28 mouse cellular contexts compared by ENCODE assay signal in genomic region chr10:41042272-41042671, GRCm38 (mm10). TPM values are rescaled to one million over a fixed set of nuclear protein-coding genes. Genes with fewer than 3 reads are reported as not detected.
DNase-seq lines count a peak whose midpoint lies in the region; ATAC-seq lines count a peak whose summit lies in the region.
"Had no signal": no experiment of that assay in that cellular context is flagged by ENCODE, and none has a peak within 500 bp of the region (broad histone marks: within the 10 kb centered on the region; RNA-seq: fewer than 3 reads in every experiment).

No protein-coding gene starts in this region.

- H3K36me3 ChIP-seq in embryonic facial prominence, embryonic 11.5 days (replicated peaks; ENCODE audit: control insufficient read depth, insufficient read depth, low read depth, low read length) = no peaks in the 10 kb centered on the region
- H3K36me3 ChIP-seq in embryonic facial prominence, embryonic 10.5 days (replicated peaks) = no peaks in the 10 kb centered on the region
- H3K36me3 ChIP-seq in midbrain, embryonic 15.5 days (replicated peaks) = no peaks in the 10 kb centered on the region
- H3K36me3 ChIP-seq in kidney, embryonic 15.5 days = no peaks in the 10 kb centered on the region

- H3K27me3 ChIP-seq in embryonic facial prominence, embryonic 11.5 days (ENCODE audit: control insufficient read depth, insufficient read depth, low read length) = no peaks in the 10 kb centered on the region
- no peaks in the 10 kb centered on the region for H3K27me3 ChIP-seq in embryonic facial prominence, embryonic 10.5 days (replicated peaks; ENCODE audit: low read depth, poor library complexity, severe bottlenecking)
- H3K27me3 ChIP-seq in midbrain, embryonic 15.5 days (replicated peaks) = no peaks in the 10 kb centered on the region
- no peaks in the 10 kb centered on the region for H3K27me3 ChIP-seq in kidney, embryonic 15.5 days

- no peak for ATAC-seq in embryonic facial prominence, embryonic 11.5 days (replicated peaks; ENCODE audit: insufficient number of reproducible peaks, low FRiP score, low TSS enrichment, low read depth)
- no peak for ATAC-seq in midbrain, embryonic 15.5 days (replicated peaks)
- no peak for ATAC-seq in kidney, embryonic 15.5 days (replicated peaks; ENCODE audit: low FRiP score)
- ATAC-seq: Patski had no signal

- H3K4me3 ChIP-seq in embryonic facial prominence, embryonic 11.5 days (ENCODE audit: low read depth, low read length) = no peak overlapping the region
- no peak overlapping the region for H3K4me3 ChIP-seq in embryonic facial prominence, embryonic 10.5 days
- no peak overlapping the region for H3K4me3 ChIP-seq in midbrain, embryonic 15.5 days
- H3K4me3 ChIP-seq in kidney, embryonic 15.5 days (replicated peaks) = no peak overlapping the region
- H3K4me3 ChIP-seq: myocyte had no signal

- no peak overlapping the region for H3K4me2 ChIP-seq in embryonic facial prominence, embryonic 11.5 days (ENCODE audit: low read depth, low read length)
- H3K4me2 ChIP-seq in midbrain, embryonic 15.5 days = peak overlapping the region; percentile 3; the same call in 1 of the 2 replicates
- no peak overlapping the region for H3K4me2 ChIP-seq in kidney, embryonic 15.5 days
- H3K4me2 ChIP-seq: liver, embryonic 11.5 days had no signal

- no peak overlapping the region for H3K9ac ChIP-seq in embryonic facial prominence, embryonic 11.5 days (replicated peaks; ENCODE audit: low read length)
- no peak overlapping the region for H3K9ac ChIP-seq in midbrain, embryonic 15.5 days
- no peak overlapping the region for H3K9ac ChIP-seq in kidney, embryonic 15.5 days

- no peaks in the 10 kb centered on the region for H3K9me3 ChIP-seq in embryonic facial prominence, embryonic 11.5 days (replicated peaks; ENCODE audit: control insufficient read depth, low read length)
- H3K9me3 ChIP-seq in embryonic facial prominence, embryonic 10.5 days = no peaks in the 10 kb centered on the region
- no peaks in the 10 kb centered on the region for H3K9me3 ChIP-seq in midbrain, embryonic 15.5 days
- no peaks in the 10 kb centered on the region for H3K9me3 ChIP-seq in kidney, embryonic 15.5 days (replicated peaks)

- WGBS in embryonic facial prominence, embryonic 11.5 days = 45% methylated on average over 11 of the region's 11 CpGs
- 53% methylated on average over 11 of the region's 11 CpGs for WGBS in embryonic facial prominence, embryonic 10.5 days
- 16% methylated on average over 11 of the region's 11 CpGs for WGBS in midbrain, embryonic 15.5 days
- WGBS in kidney, embryonic 15.5 days = 63% methylated on average over 11 of the region's 11 CpGs

- no peak overlapping the region for H3K27ac ChIP-seq in embryonic facial prominence, embryonic 11.5 days (replicated peaks; ENCODE audit: low read depth, low read length)
- no peak overlapping the region for H3K27ac ChIP-seq in embryonic facial prominence, embryonic 10.5 days (replicated peaks)
- no peak overlapping the region for H3K27ac ChIP-seq in midbrain, embryonic 15.5 days
- no peak overlapping the region for H3K27ac ChIP-seq in kidney, embryonic 15.5 days
- H3K27ac ChIP-seq: stomach, postnatal 0 days had no signal

- DNase-seq in embryonic facial prominence, embryonic 11.5 days (ENCODE audit: low spot score) = peak; percentile 9
- DNase-seq in embryonic facial prominence, embryonic 10.5 days (ENCODE audit: low spot score) = no peak
- DNase-seq in layer of hippocampus, adult 18-20 months (ENCODE audit: low spot score in 2 of 2) = peak; percentile 3 to 30
- no peak for DNase-seq in layer of hippocampus, postnatal 25 days (ENCODE audit: extremely low spot score in 1 of 2, low spot score in 1 of 2)
- DNase-seq in Muller cell, postnatal 12 days (ENCODE audit: inconsistent ontology term) = peak; percentile 34
- no peak for DNase-seq in cerebellum, adult 9-11 months
- DNase-seq: adrenal gland, adult 8-10 months; cerebellum, adult 11-12 months; cerebellum, postnatal 25 days; embryo, embryonic 11 days; heart, adult 18-20 months; heart, postnatal 4 days; kidney, adult 2 months; kidney, postnatal 14 days; lung, adult 2 months; lung, postnatal 36 days; right cerebral cortex, postnatal 4 days; thymus, postnatal 14 days had no signal

- H3K4me1 ChIP-seq in embryonic facial prominence, embryonic 11.5 days (ENCODE audit: control insufficient read depth, insufficient read depth, low read length) = no peaks in the 10 kb centered on the region
- H3K4me1 ChIP-seq in embryonic facial prominence, embryonic 10.5 days = peaks cover 6% of the 10 kb centered on the region; the same call in 1 of the 2 replicates
- peaks cover 23% of the 10 kb centered on the region for H3K4me1 ChIP-seq in midbrain, embryonic 15.5 days
- H3K4me1 ChIP-seq in kidney, embryonic 15.5 days = no peaks in the 10 kb centered on the region

RNA-seq across cellular contexts. Expression of gene Gpr6, which starts 29.8 kb away (rescaled TPM):
- not detected in 2 replicates for polyA plus RNA-seq in embryonic facial prominence, embryonic 11.5 days (2014; fragmentation: Nextera tagmentation; extraction: Ambion mirVana)
- polyA plus RNA-seq in embryonic facial prominence, embryonic 10.5 days (2016; fragmentation: Nextera tagmentation; extraction: Ambion mirVana) = not detected in 2 replicates
- 1 to 10 TPM in 1 of 2 experiments, under 1 TPM in 1; 0.53 to 1.1 TPM for total RNA-seq in layer of hippocampus, adult 18-20 months (2021)
- 1 to 10 TPM; 1.4 to 1.6 TPM for total RNA-seq in layer of hippocampus, postnatal 25 days (2021)
- polyA plus RNA-seq in midbrain, embryonic 15.5 days (2015; fragmentation: Nextera tagmentation; extraction: Ambion mirVana) = 2.7 and 2.9 TPM in 2 replicates
- 0.12 TPM in 1 of 2 replicates, not detected in the other for polyA plus RNA-seq in kidney, embryonic 15.5 days (2015; fragmentation: Nextera tagmentation; extraction: Ambion mirVana)
- total RNA-seq: adrenal gland, adult 8-10 months; gastrocnemius, adult 8-10 months; heart, adult 18-20 months; heart, postnatal 4 days; megakaryocyte-erythroid progenitor cell, adult 5-6 weeks had no signal
- polyA plus RNA-seq: heart, embryonic 14.5 days; kidney, adult 2 months; limb, embryonic 11.5 days; liver, embryonic 11.5 days; lung, adult 2 months; myocyte; Patski had no signal

Comparison
In these comparisons a context has a peak if more than half of its experiments do, and no peak if none do; other contexts are left out.
1. DNase-seq: peak in embryonic facial prominence, embryonic 11.5 days (single experiment), layer of hippocampus, adult 18-20 months (2 of 2) and Muller cell, postnatal 12 days (single experiment); none in embryonic facial prominence, embryonic 10.5 days (single experiment), layer of hippocampus, postnatal 25 days (0 of 2) and cerebellum, adult 9-11 months (single experiment).